Mouse (Mus musculus) midbrain, embryonic 10.5 days (tissue): ENCODE measurements around the gene Zfp978. TPM values are rescaled to one million over a fixed set of nuclear protein-coding genes. Genes with fewer than 3 reads are reported as not detected.
"Not testable (repeated sequence)": the region's sequence is repeated elsewhere in the genome, so short reads cannot be mapped to it uniquely, and the experiment has no call there.

Experiments
- DNase-seq: peaks from one replicate; pipeline ENCODE4 v3.0.0-alpha.2; 2017; ENCODE audit warnings: low spot score
- H3K27ac ChIP-seq: fragments of 300-500 bp; sonication (generic); replicated peaks from 2 replicates; pipeline ENCODE4 v1.5.1; 2016; ENCODE audit warnings: mild to moderate bottlenecking
- H3K27me3 ChIP-seq: fragments of 300-500 bp; sonication (generic); 2 replicates; pipeline ENCODE4 v1.6.1; 2016; ENCODE audit warnings: low read depth, mild to moderate bottlenecking; ENCODE audit not compliant: poor library complexity, severe bottlenecking
- H3K36me3 ChIP-seq: fragments of 300-500 bp; sonication (generic); 2 replicates; pipeline ENCODE4 v1.6.1; 2016; ENCODE audit warnings: mild to moderate bottlenecking, moderate library complexity
- H3K4me1 ChIP-seq: fragments of 300-500 bp; sonication (generic); 2 replicates; pipeline ENCODE4 v1.6.1; 2016
- H3K4me3 ChIP-seq: fragments of 300-500 bp; sonication (generic); 2 replicates; pipeline ENCODE4 v1.5.1; 2016; ENCODE audit warnings: mild to moderate bottlenecking, moderate library complexity
- H3K9me3 ChIP-seq: fragments of 300-500 bp; sonication (generic); replicated peaks from 2 replicates; pipeline ENCODE4 v1.6.1; 2016; ENCODE audit warnings: mild to moderate bottlenecking
- WGBS: fragments of 180-500 bp; shearing (Covaris S2); methylation state at CpG from one replicate; pipeline ENCODE4 v1.1.7; 2016; 5-methylcytosine and 5-hydroxymethylcytosine counted together
- polyA plus RNA-seq: library from polyadenylated mRNA; unstranded; fragments of >200 nt; fragmentation: Nextera tagmentation; extraction: Ambion mirVana; gene quantifications from 2 replicates; pipeline ENCODE4 v1.2.1, GENCODE M21; 2016

Zfp978 gene
- polyA plus RNA-seq, 1 experiment from 2014 or later: not detected

DNA sequence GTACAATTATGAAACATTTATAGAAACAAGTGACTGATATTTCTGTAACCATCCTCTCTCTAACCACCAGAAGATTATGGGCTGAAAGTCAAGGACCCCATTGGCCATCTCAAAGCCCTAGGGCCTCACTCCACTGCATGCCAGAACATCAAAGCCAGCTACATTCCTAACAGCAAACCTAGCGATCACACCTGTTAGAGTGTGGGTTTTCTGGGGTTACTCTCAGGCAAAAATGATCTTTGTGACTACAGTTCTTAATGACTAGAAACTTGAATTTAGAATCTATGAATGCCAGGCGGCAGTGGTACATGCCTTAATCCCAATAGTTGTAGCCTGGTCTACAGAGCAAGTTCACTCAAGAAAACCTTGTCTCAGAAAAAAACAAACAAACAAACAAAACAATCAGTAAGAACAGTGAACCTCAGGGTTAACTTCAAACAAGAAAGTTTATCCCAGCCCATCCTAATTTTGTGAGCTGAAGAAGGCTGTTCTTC lies 16.0 kb upstream of the Zfp978 start:
- H3K27ac ChIP-seq, H3K4me3 ChIP-seq, H3K4me1 ChIP-seq, H3K36me3 ChIP-seq, H3K27me3 ChIP-seq: not testable (repeated sequence)
- peak; percentile 7 for DNase-seq
- peaks cover 77% of the 10 kb centered on the region for H3K9me3 ChIP-seq
- 86% methylated on average over 2 of the region's 2 CpGs for WGBS

DNA sequence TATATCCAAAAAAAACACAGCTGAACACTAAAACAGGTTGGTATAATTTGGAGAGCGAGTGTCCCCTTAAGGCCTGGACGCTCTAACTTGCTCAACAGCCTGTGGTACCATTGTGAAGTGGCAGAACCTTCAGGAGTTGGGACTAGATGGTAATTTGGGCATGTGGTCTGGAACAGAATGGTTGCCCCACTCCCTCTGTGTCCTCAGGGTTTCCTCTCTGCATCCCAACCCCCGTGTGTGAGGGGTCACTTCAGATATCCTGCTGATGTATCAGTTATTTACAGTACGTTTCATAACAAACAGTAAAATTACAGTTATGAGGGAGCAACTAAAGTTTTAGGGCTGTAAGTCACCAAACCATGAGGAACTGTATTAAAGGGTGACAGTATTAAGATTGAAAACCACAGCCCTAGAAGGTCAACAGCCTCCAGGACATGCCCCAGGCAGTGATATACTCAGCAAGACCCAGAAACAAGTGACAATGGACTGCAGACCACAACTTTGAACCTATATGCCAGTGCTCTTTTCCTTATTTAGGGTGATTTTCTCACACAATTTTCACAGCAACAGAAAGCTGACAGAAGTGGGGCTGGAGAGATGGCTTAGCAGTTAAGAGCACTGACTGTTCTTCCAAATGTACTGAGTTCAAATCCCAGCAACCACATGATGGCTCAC lies 14.6 kb upstream of the Zfp978 start:
- H3K9me3 ChIP-seq: peaks cover 82% of the 10 kb centered on the region
- H3K27ac ChIP-seq, H3K36me3 ChIP-seq, H3K4me3 ChIP-seq, H3K27me3 ChIP-seq, H3K4me1 ChIP-seq: not testable (repeated sequence)
- peak; percentile 7 for DNase-seq
- 75% methylated on average over 4 of the region's 4 CpGs for WGBS

DNA sequence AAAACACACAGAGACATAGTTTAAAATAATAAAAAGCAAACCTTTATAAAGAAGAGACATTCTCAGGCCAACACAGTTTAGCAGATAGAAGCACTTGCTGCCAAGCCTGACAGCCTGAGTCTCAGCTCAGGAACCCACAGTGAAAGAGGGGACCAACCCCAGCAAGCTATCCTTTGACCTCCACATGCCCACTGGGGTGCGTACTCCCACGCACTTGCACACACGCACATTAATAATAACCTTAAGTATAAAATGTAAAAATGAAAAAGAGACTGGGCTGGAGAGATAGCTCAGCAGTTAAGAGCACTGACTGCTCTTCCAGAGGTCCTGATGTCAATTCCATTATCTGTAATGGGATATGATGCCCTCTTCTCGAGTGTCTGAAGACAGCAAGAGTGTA lies 13.8 kb upstream of the Zfp978 start:
- H3K4me3 ChIP-seq, H3K4me1 ChIP-seq, H3K27ac ChIP-seq, H3K27me3 ChIP-seq, H3K36me3 ChIP-seq: not testable (repeated sequence)
- peak; percentile 9 for DNase-seq
- H3K9me3 ChIP-seq: peaks cover 87% of the 10 kb centered on the region
- WGBS: 71% methylated on average over 4 of the region's 4 CpGs

DNA sequence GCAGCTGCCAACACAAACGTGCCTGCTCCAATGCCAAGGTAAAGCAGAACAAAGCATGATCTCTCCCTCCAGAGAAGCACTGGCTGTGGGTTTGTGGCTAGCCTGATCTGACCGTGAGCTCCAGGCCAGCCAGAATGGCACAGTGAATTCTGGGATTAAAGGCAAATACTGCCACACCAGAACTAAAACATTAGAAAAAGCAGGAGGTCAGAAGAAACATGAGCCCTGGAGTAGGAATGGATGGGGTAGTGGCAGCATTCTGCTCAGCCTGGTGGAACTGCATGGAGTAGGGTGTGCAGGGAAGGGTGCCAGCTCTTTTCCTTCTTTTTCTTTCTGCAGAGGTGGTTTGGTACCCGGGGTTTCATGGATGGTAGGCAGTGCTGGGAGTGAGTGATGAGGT lies 13.2 kb upstream of the Zfp978 start:
- not testable (repeated sequence) for H3K27me3 ChIP-seq, H3K4me1 ChIP-seq, DNase-seq, H3K36me3 ChIP-seq, H3K27ac ChIP-seq, H3K4me3 ChIP-seq
- 79% methylated on average over 2 of the region's 3 CpGs for WGBS
- H3K9me3 ChIP-seq: peaks cover 86% of the 10 kb centered on the region

DNA sequence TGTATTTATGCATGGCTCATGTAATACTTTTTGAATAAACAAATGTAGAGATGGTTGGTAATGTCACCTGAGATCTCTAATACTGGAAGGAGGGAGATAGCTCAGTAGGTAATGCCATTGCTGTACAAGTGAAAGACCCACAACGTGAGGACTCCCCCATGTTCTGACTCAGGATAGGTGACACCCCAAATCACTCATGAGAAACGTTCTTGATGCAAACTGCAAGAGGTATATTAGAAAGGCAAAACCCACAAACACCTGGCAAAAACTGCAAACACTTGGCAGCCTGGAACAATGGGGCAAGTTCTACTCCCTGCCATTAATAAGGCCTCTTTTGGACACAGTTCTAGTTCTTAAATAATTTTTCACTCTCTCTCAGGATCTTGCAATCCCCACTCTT lies 12.7 kb upstream of the Zfp978 start:
- not testable (repeated sequence) for H3K4me1 ChIP-seq, H3K27ac ChIP-seq, H3K36me3 ChIP-seq, DNase-seq, H3K27me3 ChIP-seq, H3K4me3 ChIP-seq
- H3K9me3 ChIP-seq: peaks cover 84% of the 10 kb centered on the region
- WGBS: 78% methylated on average over 2 of the region's 2 CpGs

DNA sequence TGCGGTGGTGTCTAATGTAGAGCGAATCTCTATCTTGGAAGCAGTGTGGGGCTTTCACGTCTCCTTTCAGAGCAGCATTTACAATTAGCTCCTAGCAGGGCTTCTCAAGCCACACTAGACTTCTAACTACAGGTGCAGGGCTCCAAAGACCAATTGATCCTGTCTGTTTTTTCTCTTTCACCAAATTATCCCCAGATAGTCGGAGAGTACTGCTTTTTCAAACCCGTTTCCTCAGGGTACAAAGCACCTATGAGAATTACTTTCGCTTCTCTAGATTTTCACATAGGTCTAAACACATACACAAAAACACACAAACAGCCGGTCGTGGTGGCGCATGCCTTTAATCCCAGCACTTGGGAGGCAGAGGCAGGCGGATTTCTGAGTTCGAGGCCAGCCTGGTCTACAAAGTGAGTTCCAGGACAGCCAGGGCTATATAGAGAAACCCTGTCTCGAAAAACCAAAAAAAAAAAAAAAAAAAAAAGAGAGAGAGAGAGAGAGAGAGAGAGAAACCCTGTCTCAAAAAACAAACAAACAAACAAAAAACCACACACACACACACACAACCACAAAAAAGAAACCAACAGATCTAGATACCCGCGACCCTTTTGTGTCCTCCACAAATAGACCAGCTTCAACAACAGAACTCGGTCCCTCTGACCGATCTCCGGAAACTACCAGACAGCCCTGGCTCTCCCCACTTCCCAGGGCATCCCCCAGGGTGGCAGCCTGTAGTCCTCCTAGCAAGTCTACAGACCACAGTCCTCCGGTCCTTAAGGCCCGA lies 12.0 kb upstream of the Zfp978 start:
- peaks cover 77% of the 10 kb centered on the region for H3K9me3 ChIP-seq
- not testable (repeated sequence) for H3K27me3 ChIP-seq, H3K4me1 ChIP-seq, H3K36me3 ChIP-seq, H3K4me3 ChIP-seq, H3K27ac ChIP-seq
- DNase-seq: peak; percentile 10
- 90% methylated on average over 18 of the region's 19 CpGs for WGBS

DNA sequence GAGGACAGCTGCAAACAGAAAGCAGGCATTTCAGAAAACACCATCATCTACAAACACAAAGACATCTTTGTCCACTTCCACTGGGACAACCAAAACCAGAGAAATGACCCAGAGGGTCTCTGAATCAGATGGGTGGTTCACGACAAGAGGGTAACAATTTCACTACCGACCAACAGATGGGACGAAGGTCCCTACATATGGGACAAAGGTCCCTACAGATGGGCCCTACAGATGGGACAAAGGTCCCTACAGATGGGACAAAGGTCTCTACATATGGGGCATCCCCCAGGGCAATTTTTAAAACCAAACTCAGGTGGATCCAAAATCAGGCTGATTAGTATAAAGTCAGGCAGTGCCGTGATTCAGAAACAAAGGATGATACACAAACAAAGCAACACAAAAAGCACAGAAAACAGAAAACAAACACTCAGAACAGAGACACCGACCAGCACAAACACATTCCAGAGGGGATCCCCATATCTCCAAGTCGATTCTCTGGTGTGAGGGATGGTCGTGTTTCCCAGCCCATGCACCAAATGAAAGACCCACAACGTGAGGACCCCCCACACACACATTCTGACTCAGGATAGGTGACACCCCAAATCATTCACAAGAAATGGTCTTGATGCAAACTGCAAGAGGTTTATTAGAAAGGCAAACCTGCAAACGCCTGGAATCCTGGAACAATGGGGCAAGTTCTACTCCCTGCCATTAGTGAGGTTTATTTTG lies 11.3 kb upstream of the Zfp978 start:
- H3K9me3 ChIP-seq: peaks cover 77% of the 10 kb centered on the region
- WGBS: 87% methylated on average over 9 of the region's 9 CpGs
- not testable (repeated sequence) for H3K4me1 ChIP-seq, H3K36me3 ChIP-seq, H3K27me3 ChIP-seq, H3K4me3 ChIP-seq, H3K27ac ChIP-seq
- DNase-seq: peak; percentile 10

DNA sequence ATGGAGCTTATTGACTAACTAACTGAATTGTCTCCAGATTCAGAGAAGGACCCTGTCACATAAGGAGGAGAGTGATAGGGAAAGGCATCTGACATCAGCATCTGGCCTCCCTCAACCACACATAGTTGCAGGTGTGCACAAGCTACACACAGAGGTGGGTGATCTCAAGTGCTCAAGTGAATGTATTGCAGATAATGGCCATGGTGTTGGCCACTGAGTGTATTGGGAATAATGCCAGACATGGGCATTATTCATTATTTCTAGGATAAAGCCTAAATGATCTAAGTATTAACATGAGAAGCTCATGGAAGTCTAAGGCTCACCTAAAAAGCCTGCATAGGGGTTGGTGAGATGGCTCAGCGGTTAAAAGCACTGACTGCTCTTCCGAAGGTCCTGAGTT lies 10.6 kb upstream of the Zfp978 start:
- peaks cover 71% of the 10 kb centered on the region for H3K9me3 ChIP-seq
- H3K4me3 ChIP-seq, H3K4me1 ChIP-seq, H3K27me3 ChIP-seq, H3K36me3 ChIP-seq, H3K27ac ChIP-seq: not testable (repeated sequence)
- peak; percentile 9 for DNase-seq
- 89% methylated on average over 2 of the region's 2 CpGs for WGBS

DNA sequence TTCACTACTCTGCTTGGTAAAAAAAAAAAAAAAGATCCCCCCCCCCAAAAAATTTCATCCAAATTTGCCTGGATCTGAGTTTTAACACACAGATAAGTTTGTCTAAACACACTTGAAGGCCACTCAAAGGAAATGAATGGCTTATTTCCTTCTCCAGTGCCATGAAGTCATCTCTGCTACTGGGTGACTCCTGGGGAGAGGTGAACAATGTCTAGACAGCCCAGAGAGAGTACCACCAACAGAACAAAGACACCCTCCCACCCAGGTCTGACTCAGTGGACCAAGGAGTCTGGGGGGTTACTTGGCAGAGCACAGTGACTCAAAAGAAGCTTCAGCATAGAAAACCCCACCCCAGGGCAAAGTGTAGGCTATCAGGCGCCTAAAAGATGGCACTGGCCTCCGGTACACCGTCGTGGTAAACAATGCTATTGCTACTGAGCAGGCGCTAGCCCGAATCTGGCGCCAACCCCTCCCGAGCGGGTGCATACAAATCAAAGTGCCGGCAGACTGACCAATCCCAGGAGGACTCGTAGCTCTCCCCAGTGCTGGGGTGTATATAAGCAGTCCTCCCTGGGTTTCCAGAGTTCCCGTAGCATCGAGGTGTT lies 9.6 kb upstream of the Zfp978 start:
- DNase-seq, H3K27me3 ChIP-seq, H3K36me3 ChIP-seq, H3K4me3 ChIP-seq, H3K4me1 ChIP-seq, H3K27ac ChIP-seq: not testable (repeated sequence)
- WGBS: 84% methylated on average over 11 of the region's 13 CpGs
- peaks cover 65% of the 10 kb centered on the region for H3K9me3 ChIP-seq

DNA sequence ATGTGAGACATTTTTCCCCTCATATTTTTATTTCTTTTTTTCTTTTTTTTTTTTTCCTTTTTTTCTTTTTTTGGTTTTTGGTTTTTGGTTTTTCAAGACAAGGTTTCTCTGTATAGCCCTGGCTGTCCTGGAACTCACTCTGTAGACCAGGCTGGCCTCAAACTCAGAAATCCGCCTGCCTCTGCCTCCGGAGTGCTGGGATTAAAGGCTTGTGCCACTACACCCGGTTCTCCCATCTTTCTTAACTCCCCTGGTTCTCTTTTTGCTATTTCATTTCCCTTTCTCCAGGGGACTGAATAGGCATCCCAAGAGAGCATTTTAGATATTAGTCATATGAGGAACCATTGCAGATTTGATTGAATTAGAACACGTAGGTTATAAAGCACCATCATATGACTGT lies 7.5 kb upstream of the Zfp978 start:
- H3K36me3 ChIP-seq, H3K4me1 ChIP-seq, H3K27me3 ChIP-seq, DNase-seq, H3K27ac ChIP-seq, H3K4me3 ChIP-seq: not testable (repeated sequence)
- H3K9me3 ChIP-seq: peaks cover 46% of the 10 kb centered on the region
- 79% methylated on average over 4 of the region's 4 CpGs for WGBS

GRCm38 (mm10) chr4:147356042-147356441 lies 5.1 kb upstream of the Zfp978 start:
- H3K4me1 ChIP-seq, H3K27me3 ChIP-seq, H3K36me3 ChIP-seq, DNase-seq, H3K4me3 ChIP-seq, H3K27ac ChIP-seq: not testable (repeated sequence)
- peaks cover 22% of the 10 kb centered on the region for H3K9me3 ChIP-seq
- WGBS: no CpG with 5 or more reads among the region's 3 CpGs

DNA sequence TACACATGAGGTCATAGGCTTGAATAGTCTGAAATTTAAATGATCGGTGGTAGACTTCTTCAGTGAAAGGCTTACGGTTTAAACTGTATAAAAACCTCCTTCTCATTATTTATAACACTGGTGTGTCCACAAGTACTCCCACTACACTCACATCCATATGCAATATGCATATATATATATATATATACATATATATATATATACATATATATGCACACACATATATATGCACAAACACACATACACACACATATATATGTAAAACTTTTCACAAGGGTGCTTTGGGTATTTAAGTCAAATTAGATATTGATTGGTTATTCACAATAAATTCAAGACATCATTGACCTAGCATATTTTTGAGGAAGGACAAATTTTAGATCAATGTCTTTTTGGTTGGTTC lies 3.9 kb upstream of the Zfp978 start:
- peaks cover 13% of the 10 kb centered on the region for H3K9me3 ChIP-seq
- WGBS: no CpG with 5 or more reads among the region's 2 CpGs
- H3K27ac ChIP-seq, DNase-seq, H3K36me3 ChIP-seq, H3K4me3 ChIP-seq, H3K27me3 ChIP-seq, H3K4me1 ChIP-seq: not testable (repeated sequence)

DNA sequence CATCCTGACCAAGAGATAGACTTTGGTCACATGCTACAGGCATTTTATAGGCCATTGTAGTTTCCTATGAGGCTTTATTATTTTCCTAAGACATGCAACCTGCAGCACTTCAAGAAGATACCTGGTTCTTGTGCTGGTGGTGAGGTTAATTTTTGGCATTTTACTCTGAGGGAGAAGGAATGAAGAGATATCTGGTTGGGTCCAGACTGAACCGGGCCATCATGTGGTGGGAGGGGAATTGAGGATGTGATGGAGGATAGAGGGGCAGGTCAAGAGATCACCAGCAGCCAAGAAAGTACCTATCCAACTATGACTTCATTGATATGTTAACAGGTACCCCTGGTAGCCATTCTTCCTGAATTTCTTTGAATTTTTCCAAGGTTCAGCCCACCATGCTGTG lies 769 bp downstream of the Zfp978 start:
- not testable (repeated sequence) for H3K36me3 ChIP-seq, H3K27ac ChIP-seq, H3K4me3 ChIP-seq, H3K4me1 ChIP-seq, DNase-seq, H3K27me3 ChIP-seq, H3K9me3 ChIP-seq
- no CpG with 5 or more reads among the region's 1 CpGs for WGBS
